Mouse (Mus musculus) testis, adult 2 months (tissue): ENCODE data around the gene Celf5. TPM values are rescaled to one million over a fixed set of nuclear protein-coding genes. Genes with fewer than 3 reads are reported as not detected.
A peak's percentile ranks its signal among the peaks of the same experiment; 100 is the strongest.

Experiments used
- H3K27ac ChIP-seq: fragments of 200-500 bp; 2 replicates; pipeline ENCODE4 v1.5.1; 2012; ENCODE audit warnings: low read depth, low read length; ENCODE audit not compliant: control insufficient read depth, insufficient read depth
- H3K27me3 ChIP-seq: fragments of 200-500 bp; 2 replicates; pipeline ENCODE4 v1.6.1; 2012; ENCODE audit warnings: mild to moderate bottlenecking, low read length, moderate library complexity; ENCODE audit not compliant: control insufficient read depth, insufficient read depth
- H3K36me3 ChIP-seq: fragments of 200-500 bp; 2 replicates; pipeline ENCODE4 v1.6.1; 2012; ENCODE audit warnings: mild to moderate bottlenecking, low read length; ENCODE audit not compliant: control insufficient read depth, insufficient read depth
- H3K4me1 ChIP-seq: fragments of 200-500 bp; 2 replicates; pipeline ENCODE4 v1.6.1; 2012; ENCODE audit warnings: low read length; ENCODE audit not compliant: control insufficient read depth, insufficient read depth
- H3K4me3 ChIP-seq: fragments of 200-500 bp; 2 replicates; pipeline ENCODE4 v1.5.1; 2012; ENCODE audit warnings: low read depth, mild to moderate bottlenecking, low read length, moderate library complexity, mixed read lengths; ENCODE audit not compliant: control insufficient read depth
- CTCF ChIP-seq: fragments of 200-500 bp; IDR thresholded peaks from 2 replicates; pipeline ENCODE4 v1.5.1; 2012; ENCODE audit warnings: low read depth, mild to moderate bottlenecking, inconsistent platforms, low read length, moderate library complexity; ENCODE audit not compliant: control insufficient read depth, insufficient read depth, insufficient replicate concordance
- POLR2A ChIP-seq: fragments of 200-500 bp; IDR thresholded peaks from 2 replicates; pipeline ENCODE4 v1.6.1; 2012; ENCODE audit warnings: low read depth, mild to moderate bottlenecking, inconsistent platforms, low read length, moderate library complexity; ENCODE audit not compliant: control insufficient read depth
- polyA plus RNA-seq: library from polyadenylated mRNA; depleted of rRNA; stranded (reverse); fragments of >200 nt; gene quantifications from 2 replicates; pipeline ENCODE4 v1.2.3, GENCODE M21; 2012

The Celf5 gene
- polyA plus RNA-seq, 1 experiment, result 163 TPM

DNA sequence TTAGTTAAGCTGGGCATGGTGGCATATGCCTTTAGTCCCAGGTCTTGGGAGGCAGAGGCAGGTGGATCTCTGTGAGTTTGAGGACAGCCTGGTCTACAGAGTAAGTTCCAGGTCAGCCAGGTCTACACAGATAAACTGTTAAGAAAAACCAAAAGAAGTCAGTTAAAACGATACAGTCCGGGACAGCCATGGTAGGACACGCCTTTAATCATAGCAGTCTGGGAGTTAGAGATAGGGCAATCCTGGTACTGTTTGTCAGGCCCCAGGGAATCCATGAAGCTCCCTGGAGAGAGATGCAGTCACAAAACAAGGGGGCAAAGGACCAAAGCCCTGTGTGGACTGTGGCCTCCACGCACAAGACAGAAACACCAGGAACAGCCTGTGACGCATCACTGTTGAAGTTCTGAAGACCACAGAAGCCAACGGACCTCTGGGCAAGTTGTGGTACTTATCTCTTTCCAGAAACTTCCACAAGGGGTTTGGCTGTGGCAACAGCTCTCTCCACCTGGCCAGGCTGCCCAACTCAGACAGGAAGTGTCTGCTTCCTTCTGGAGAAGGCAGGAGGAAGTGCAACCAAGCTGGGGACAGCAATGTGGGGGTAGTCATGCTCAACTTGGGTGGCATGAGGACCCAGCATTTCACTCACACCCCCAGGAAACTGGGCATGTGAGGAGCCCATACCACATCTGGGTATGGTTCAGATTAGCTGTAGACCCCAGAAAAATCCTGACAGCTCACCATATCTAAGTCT is 36.9 kb upstream of the Celf5 start:
- Histone ChIP-seq H3K4me1 (peaks cover 16% of the 10 kb centered on the region), H3K36me3 (no peaks in the 10 kb centered on the region), H3K27me3 (no peaks in the 10 kb centered on the region), H3K27ac (no peak overlapping the region), H3K4me3 (no peak overlapping the region)
- no peak for TF ChIP-seq POLR2A
- TF ChIP-seq CTCF, result no peak

DNA sequence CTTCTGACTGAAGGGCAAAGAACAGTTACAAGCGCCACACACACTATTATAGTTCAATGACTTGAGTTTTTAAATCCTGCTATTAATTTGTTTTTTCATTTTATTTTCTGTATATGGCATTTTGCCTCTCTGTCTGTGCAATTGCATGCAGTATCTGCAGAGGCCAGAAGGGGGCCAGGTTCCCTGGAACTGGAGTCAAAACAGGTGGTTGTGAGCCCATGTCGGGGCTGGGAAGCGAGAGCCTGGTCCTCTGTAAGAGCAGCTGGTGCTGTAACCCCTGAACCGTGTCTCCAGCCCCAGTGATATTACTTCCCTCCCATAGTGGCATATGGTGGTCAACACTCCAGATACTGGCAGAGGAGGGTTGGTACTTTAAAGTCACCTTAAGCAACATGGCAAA is 36.0 kb upstream of the Celf5 start:
- Histone ChIP-seq H3K36me3 (no peaks in the 10 kb centered on the region), H3K27me3 (no peaks in the 10 kb centered on the region), H3K4me3 (no peak overlapping the region), H3K4me1 (peaks cover 8% of the 10 kb centered on the region), H3K27ac (no peak overlapping the region)
- TF ChIP-seq POLR2A, result no peak
- TF ChIP-seq CTCF, result peak; percentile 36; the same call in 1 of the 2 replicates

DNA sequence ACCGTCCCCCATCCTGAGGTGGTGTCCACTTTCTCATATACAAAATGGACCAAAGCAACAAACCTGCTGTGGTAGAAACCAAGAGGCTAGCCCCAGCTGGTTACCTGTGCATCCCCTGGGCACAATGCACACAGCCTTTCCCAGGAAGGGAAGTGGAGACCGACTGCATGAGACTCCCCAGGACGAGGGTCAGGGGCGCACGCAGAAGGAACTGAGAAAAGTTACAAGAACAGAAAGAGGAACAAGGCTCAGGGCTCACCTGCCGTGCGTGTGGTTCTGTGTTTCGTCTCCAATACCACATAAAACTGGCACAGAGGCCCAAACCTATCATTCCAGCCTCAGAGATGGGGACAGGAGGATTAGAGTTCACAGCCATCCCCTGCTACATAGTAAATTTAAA is 34.7 kb upstream of the Celf5 start:
- no peaks in the 10 kb centered on the region for H3K27me3 ChIP-seq
- no peak overlapping the region for H3K27ac ChIP-seq
- H3K36me3 ChIP-seq, result no peaks in the 10 kb centered on the region
- no peak for TF ChIP-seq CTCF
- no peak for TF ChIP-seq POLR2A
- no peaks in the 10 kb centered on the region for H3K4me1 ChIP-seq
- no peak overlapping the region for H3K4me3 ChIP-seq

DNA sequence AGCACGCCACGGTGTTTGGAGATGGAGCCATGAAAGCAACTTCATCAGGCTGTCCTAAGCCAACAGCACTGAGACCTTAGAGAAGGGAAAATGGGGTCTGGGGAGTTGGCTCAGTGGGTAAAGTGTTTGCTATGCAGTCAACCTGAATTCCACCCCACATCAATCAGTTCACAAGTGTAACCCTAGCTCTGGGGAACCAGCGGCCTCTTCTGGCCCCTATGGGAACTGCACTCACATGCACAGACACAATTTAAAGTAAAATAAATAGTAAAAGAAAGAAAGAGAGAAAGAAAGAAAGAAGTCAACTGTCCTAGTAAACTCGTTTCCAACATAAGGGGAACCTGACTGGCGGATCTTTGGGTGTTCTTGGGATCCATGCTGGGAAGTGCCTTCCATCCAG is 31.3 kb upstream of the Celf5 start:
- Histone ChIP-seq H3K4me1 (peaks cover 3% of the 10 kb centered on the region; the same call in 1 of the 2 replicates), H3K27ac (no peak overlapping the region), H3K27me3 (no peaks in the 10 kb centered on the region), H3K36me3 (no peaks in the 10 kb centered on the region), H3K4me3 (no peak overlapping the region)
- TF ChIP-seq CTCF, result peak; percentile 19; the same call in 1 of the 2 replicates
- no peak for TF ChIP-seq POLR2A

DNA sequence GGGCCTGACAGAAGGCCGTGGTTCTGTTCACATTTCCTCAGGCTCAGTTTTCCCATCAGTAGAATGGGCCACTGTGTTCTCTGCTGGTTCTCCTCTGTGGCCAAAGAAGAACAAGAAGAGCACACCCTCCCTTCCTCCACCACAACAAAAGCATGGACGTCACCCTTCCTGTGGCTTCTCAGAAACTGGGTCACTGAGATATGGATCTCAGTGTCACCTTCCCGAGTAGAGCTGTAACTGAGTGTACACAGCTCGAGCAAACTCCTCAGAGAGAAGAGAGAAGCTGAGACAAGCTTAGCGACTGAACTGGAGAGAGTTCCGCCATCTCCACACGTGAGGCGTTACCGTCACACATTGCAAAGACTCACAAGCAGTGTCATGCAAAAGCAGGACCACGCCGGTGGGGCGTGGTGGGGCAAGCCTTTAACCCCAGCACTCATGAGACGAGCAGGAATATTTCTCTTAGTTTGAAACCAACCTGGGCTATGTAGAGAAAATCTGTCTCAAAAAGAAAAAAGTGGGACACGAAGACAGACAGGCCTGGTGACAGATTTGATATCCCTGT is 27.8 kb upstream of the Celf5 start:
- Histone ChIP-seq H3K27me3 (no peaks in the 10 kb centered on the region), H3K4me3 (no peak overlapping the region), H3K27ac (no peak overlapping the region), H3K36me3 (no peaks in the 10 kb centered on the region), H3K4me1 (peaks cover 3% of the 10 kb centered on the region; the same call in 1 of the 2 replicates)
- TF ChIP-seq POLR2A, result no peak
- no peak for TF ChIP-seq CTCF

DNA sequence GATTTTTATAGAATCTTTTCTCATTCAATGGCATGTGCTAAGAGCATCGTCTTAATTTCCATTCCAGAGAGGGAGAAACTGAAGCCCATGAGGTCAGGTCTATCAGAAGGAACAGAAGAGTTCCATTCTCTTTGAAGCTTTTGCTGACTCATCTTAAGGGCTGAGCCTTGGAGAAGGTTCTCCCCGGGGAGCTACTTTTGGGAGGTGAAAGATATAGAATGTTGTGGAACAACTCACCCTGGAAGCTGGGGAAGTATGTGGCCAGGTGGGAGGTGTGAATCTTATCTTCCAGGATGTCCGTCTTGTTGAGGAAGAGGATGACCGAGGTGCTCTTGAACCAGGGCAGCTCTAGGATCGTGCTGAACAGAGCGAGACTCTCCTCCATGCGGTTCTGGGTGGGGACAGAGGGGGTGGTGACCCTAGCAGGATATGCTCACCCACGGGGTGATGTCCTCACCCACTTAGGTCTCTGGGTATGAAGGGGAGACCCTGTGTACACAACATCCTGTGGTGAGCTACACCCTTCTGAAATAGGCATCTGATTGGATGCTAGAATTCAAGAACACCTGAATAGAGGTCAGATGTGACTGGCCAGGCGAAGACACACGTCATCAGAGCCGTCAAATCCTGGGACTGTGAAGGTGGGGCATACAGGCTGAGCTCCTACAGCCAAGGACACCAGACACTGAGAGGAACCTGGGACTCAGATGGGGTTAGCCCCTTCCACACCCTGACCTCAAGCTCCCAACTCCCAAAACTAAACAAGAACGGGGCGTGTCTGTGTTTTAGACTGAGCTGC is 25.4 kb upstream of the Celf5 start:
- H3K36me3 ChIP-seq, result no peaks in the 10 kb centered on the region
- no peak overlapping the region for H3K4me3 ChIP-seq
- no peak overlapping the region for H3K27ac ChIP-seq
- H3K27me3 ChIP-seq, result no peaks in the 10 kb centered on the region
- H3K4me1 ChIP-seq, result peaks cover 6% of the 10 kb centered on the region; the same call in 1 of the 2 replicates
- TF ChIP-seq CTCF (no peak), POLR2A (no peak)

DNA sequence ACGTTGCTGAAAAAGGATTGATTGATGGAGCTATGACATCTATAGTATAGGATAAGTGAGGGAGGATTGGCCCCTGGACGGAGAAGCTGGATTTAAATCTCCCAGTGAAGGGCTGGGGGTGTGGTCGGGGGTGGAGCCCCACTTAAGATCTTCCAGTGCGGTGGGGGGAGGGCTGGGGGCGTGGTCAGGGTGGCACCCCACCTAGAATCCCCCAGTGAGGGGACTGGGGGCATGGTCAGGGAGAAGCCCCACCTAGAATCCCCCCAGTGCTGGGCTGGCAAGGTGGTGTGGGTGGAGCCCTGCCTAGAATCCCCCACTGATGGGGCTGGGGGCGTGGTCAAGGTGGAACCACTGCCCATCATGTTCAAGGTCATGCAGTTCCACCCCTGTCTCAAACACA is 24.6 kb upstream of the Celf5 start:
- TF ChIP-seq POLR2A (no peak), CTCF (no peak)
- H3K27ac ChIP-seq, result no peak overlapping the region
- no peaks in the 10 kb centered on the region for H3K27me3 ChIP-seq
- H3K4me3 ChIP-seq, result no peak overlapping the region
- peaks cover 7% of the 10 kb centered on the region; the same call in 1 of the 2 replicates for H3K4me1 ChIP-seq
- no peaks in the 10 kb centered on the region for H3K36me3 ChIP-seq
